Mouse (Mus musculus): ENCODE data around the gene Asap2.

DNA sequence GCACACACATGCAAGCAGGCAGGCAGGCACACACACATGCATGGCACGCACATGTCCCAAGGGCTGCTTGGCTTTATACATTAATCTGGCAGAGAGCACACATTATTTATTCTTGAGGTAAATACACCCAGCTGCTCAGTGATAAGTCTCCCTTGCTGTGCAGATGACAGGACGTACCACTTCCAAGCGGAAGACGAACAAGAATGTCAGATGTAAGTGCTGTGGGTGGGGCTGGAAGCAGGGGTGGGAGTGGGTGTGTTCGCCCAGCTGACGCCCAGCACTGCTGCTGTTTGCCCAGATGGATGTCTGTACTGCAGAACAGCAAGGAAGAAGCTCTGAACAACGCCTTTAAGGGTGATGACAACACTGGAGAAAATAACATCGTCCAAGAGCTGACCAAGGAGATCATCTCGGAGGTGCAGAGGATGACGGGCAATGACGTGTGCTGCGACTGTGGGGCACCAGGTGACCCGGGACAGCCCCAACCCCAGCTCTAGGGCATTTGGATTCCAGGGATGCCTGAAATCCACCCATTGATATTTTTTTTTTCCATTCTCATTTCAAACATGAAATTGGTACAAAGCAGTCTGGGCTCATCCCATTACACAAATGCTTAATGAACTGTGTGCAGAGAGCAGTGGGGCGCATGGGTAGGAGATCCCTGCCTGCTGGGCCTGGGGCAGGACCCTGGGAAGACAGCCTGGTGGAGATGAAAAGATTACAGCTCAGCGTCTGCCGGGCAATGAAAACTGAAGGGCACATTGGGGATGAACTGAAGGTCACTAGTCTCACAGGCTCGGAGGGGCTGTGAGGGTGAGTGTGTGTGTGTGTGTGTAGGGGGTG, 239.0 kb downstream of the Asap2 start:
- no peak for TF ChIP-seq CTCF (conservative IDR thresholded peaks at IDR 0.05; ENCODE audit: low read length)
- no peak for TF ChIP-seq POU5F1 (IDR thresholded peaks at IDR 0.05; ENCODE audit: borderline replicate concordance, low read length)

All from E14TG2a.4 (cell line).